Mouse (Mus musculus) hindbrain, postnatal 0 days (tissue): ENCODE data around the gene Trim9. TPM values are rescaled to one million over a fixed set of nuclear protein-coding genes. Genes with fewer than 3 reads are reported as not detected.

Source experiments
- ATAC-seq: fragments of 200-750 bp; cut with Nextera tagmentation; 2 replicates; pipeline ENCODE4 v1.8.0; 2017; ENCODE audit warnings: mild to moderate bottlenecking, moderate TSS enrichment, moderate library complexity
- DNase-seq: peaks from one replicate; pipeline ENCODE4 v3.0.0-alpha.2; 2015; ENCODE audit warnings: low spot score
- H3K27ac ChIP-seq: fragments of 300-500 bp; sonication (generic); 2 replicates; pipeline ENCODE4 v1.5.1; 2014; ENCODE audit warnings: mild to moderate bottlenecking
- H3K27me3 ChIP-seq: fragments of 300-500 bp; sonication (generic); 2 replicates; pipeline ENCODE4 v1.6.1; 2014; ENCODE audit warnings: low read length, mixed read lengths; ENCODE audit not compliant: insufficient read depth
- H3K36me3 ChIP-seq: fragments of 300-500 bp; sonication (generic); 2 replicates; pipeline ENCODE4 v1.6.1; 2014; ENCODE audit warnings: low read length, mixed read lengths; ENCODE audit not compliant: insufficient read depth
- H3K4me1 ChIP-seq: fragments of 300-500 bp; sonication (generic); 2 replicates; pipeline ENCODE4 v1.6.1; 2014; ENCODE audit warnings: antibody characterized with exemption, low read length, mixed read lengths; ENCODE audit not compliant: insufficient read depth
- H3K4me2 ChIP-seq: fragments of 300-500 bp; sonication (generic); 2 replicates; pipeline ENCODE4 v1.6.1; 2014; ENCODE audit warnings: low read depth, mild to moderate bottlenecking, low read length, moderate library complexity, mixed read lengths
- H3K4me3 ChIP-seq: fragments of 300-500 bp; sonication (generic); 2 replicates; pipeline ENCODE4 v1.5.1; 2014; ENCODE audit warnings: low read length
- H3K9ac ChIP-seq: fragments of 300-500 bp; sonication (generic); replicated peaks from 2 replicates; pipeline ENCODE4 v1.6.1; 2014; ENCODE audit warnings: mild to moderate bottlenecking, low read length, moderate library complexity, mixed read lengths
- H3K9me3 ChIP-seq: fragments of 300-500 bp; sonication (generic); 2 replicates; pipeline ENCODE4 v1.6.1; 2016; ENCODE audit warnings: low read length, mixed read lengths
- CTCF ChIP-seq: IDR thresholded peaks from 2 replicates; pipeline ENCODE4 v1.5.1; 2016; ENCODE audit warnings: antibody characterized with exemption, control low read depth, low read depth
- WGBS: fragments of 180-500 bp; shearing (Covaris S2); extraction: QIAGEN DNeasy Blood & Tissue Kit; methylation state at CpG from one replicate; pipeline ENCODE4 v1.1.7; 2014; 5-methylcytosine and 5-hydroxymethylcytosine counted together
- polyA plus RNA-seq: library from polyadenylated mRNA; unstranded; fragments of >200 nt; fragmentation: Nextera tagmentation; extraction: Ambion mirVana; gene quantifications from 2 replicates; pipeline ENCODE4 v1.2.1, GENCODE M21; 2015
- total RNA-seq: library from RNA; depleted of rRNA; stranded (reverse); fragments of >200 nt; gene quantifications from 2 replicates; pipeline ENCODE4 v1.2.3, GENCODE M21; 2014

The Trim9 gene
- total and polyA plus RNA-seq, 2 experiments from 2014 or later, result 105 to 214 TPM

DNA sequence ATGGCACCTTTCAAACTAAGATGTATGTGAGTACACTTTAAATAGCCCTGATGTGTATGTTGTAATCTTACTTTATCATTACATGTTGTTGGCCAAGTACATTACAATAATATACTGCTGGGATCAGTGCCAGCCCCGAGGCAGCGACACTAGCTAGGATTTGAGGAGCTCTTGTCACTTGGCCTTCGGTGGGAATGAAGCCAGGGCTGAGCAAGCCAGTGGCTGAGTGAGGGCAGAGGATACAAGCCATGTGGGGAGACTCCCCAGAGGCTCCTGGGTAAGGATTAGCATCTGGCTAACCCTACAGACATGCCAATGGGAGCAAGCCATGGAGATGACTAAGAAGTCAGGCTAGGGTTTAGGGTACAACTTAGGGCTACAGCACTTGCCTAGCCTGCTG, 18.4 kb downstream of the Trim9 start:
- H3K9me3 ChIP-seq, result no peaks in the 10 kb centered on the region
- no peaks in the 10 kb centered on the region for H3K36me3 ChIP-seq
- ATAC-seq (no peak), DNase-seq (no peak)
- H3K9ac ChIP-seq, result no peak overlapping the region
- no peak overlapping the region for H3K4me3 ChIP-seq
- WGBS, result 46% methylated on average over 3 of the region's 3 CpGs
- H3K4me1 ChIP-seq, result peaks cover 8% of the 10 kb centered on the region; the same call in 1 of the 2 replicates
- no peak for TF ChIP-seq CTCF
- no peak overlapping the region for H3K4me2 ChIP-seq
- H3K27me3 ChIP-seq, result no peaks in the 10 kb centered on the region
- H3K27ac ChIP-seq, result no peak overlapping the region

DNA sequence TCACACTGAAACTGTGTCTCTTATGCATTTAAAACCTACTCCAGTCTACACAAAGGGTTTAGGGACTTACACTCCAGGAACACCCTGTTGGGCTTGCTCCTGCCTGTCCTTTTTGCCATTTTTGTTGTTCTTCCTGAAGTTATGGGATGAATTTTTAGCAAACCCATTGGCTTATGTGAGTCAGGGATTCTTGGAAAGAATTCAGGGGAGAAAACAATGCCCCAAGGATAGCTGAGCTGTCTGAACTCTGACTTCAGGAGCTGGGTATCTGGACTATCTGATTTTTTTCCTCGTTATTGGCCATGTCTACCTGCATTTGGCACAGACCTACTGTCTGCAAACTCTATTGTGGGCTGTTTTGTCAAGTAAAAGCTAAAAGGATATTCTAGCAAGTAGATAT, 20.5 kb downstream of the Trim9 start:
- H3K9ac ChIP-seq, result no peak overlapping the region
- no peak overlapping the region for H3K27ac ChIP-seq
- no peak for TF ChIP-seq CTCF
- H3K9me3 ChIP-seq, result no peaks in the 10 kb centered on the region
- H3K4me1 ChIP-seq, result peaks cover 8% of the 10 kb centered on the region; the same call in 1 of the 2 replicates
- ATAC-seq, result no peak
- H3K36me3 ChIP-seq, result no peaks in the 10 kb centered on the region
- H3K4me3 ChIP-seq, result no peak overlapping the region
- WGBS, result 70% methylated on average over 1 of the region's 1 CpGs
- H3K27me3 ChIP-seq, result no peaks in the 10 kb centered on the region
- no peak for DNase-seq
- no peak overlapping the region for H3K4me2 ChIP-seq

- Histone ChIP-seq H3K9ac (no peak overlapping the region), H3K27ac (no peak overlapping the region), H3K4me3 (no peak overlapping the region), H3K4me2 (no peak overlapping the region), H3K36me3 (no peaks in the 10 kb centered on the region), H3K27me3 (no peaks in the 10 kb centered on the region), H3K9me3 (no peaks in the 10 kb centered on the region), H3K4me1 (peaks cover 8% of the 10 kb centered on the region; the same call in 1 of the 2 replicates)
- WGBS, result 17% methylated on average over 2 of the region's 2 CpGs
- DNase-seq, result no peak
- no peak for TF ChIP-seq CTCF
- no peak for ATAC-seq
These were observed 21.0 kb downstream of the Trim9 start for GRCm38 (mm10) chr12:70326393-70326792.

DNA sequence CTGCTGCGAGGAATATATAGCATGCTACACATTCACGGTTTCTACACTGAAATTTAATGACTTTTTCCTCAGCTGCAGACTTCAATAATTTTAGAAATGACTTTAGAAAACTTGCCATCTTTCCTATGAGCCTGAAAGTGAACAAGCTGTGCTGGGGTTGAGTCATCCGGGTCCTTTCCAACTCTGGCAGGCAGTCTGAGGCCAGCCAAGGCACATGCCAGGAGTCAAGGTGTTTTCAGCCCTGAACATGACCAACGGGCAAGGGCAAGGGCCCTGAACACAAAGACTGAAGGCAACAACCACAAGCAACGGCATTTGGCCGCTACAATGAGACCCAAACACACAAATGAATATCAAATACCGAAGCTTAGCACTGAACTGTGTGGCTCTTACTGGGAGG, 21.6 kb downstream of the Trim9 start:
- peaks cover 8% of the 10 kb centered on the region; the same call in 1 of the 2 replicates for H3K4me1 ChIP-seq
- no peak overlapping the region for H3K9ac ChIP-seq
- H3K4me3 ChIP-seq, result no peak overlapping the region
- ATAC-seq, result no peak
- H3K27ac ChIP-seq, result no peak overlapping the region
- DNase-seq, result no peak
- H3K27me3 ChIP-seq, result no peaks in the 10 kb centered on the region
- H3K9me3 ChIP-seq, result no peaks in the 10 kb centered on the region
- TF ChIP-seq CTCF, result no peak
- H3K4me2 ChIP-seq, result no peak overlapping the region
- WGBS, result 64% methylated on average over 7 of the region's 7 CpGs
- no peaks in the 10 kb centered on the region for H3K36me3 ChIP-seq

GRCm38 (mm10) chr12:70322790-70323189, 24.6 kb downstream of the Trim9 start:
- H3K27ac ChIP-seq, result no peak overlapping the region
- no peaks in the 10 kb centered on the region for H3K9me3 ChIP-seq
- H3K4me3 ChIP-seq, result no peak overlapping the region
- TF ChIP-seq CTCF, result no peak
- H3K9ac ChIP-seq, result no peak overlapping the region
- ATAC-seq (no peak), DNase-seq (no peak)
- 82% methylated on average over 1 of the region's 1 CpGs for WGBS
- H3K36me3 ChIP-seq, result no peaks in the 10 kb centered on the region
- H3K27me3 ChIP-seq, result no peaks in the 10 kb centered on the region
- peaks cover 8% of the 10 kb centered on the region; the same call in 1 of the 2 replicates for H3K4me1 ChIP-seq
- no peak overlapping the region for H3K4me2 ChIP-seq

GRCm38 (mm10) chr12:70316147-70316546, 31.3 kb downstream of the Trim9 start:
- 24% methylated on average over 9 of the region's 9 CpGs for WGBS

GRCm38 (mm10) chr12:70307881-70308280, 39.5 kb downstream of the Trim9 start:
- Histone ChIP-seq H3K9ac (no peak overlapping the region), H3K4me3 (no peak overlapping the region), H3K4me2 (no peak overlapping the region), H3K4me1 (no peaks in the 10 kb centered on the region; the same call in 1 of the 2 replicates), H3K27ac (no peak overlapping the region), H3K9me3 (no peaks in the 10 kb centered on the region), H3K27me3 (no peaks in the 10 kb centered on the region), H3K36me3 (no peaks in the 10 kb centered on the region)
- no peak for TF ChIP-seq CTCF
- WGBS, result 85% methylated on average over 7 of the region's 7 CpGs
- ATAC-seq (no peak), DNase-seq (no peak)

More at GRCm38 (mm10) chr12:70316147-70316546, 31.3 kb downstream of the Trim9 start:
- H3K4me3 ChIP-seq, result no peak overlapping the region
- no peak for TF ChIP-seq CTCF
- H3K36me3 ChIP-seq, result no peaks in the 10 kb centered on the region
- H3K9me3 ChIP-seq, result no peaks in the 10 kb centered on the region
- no peak overlapping the region for H3K27ac ChIP-seq
- DNase-seq (no peak), ATAC-seq (no peak)
- H3K4me1 ChIP-seq, result 0 out of 2 replicates have a peak, but pooled peaks cover 5% of the 10 kb centered on the region
- H3K9ac ChIP-seq, result no peak overlapping the region
- H3K4me2 ChIP-seq, result no peak overlapping the region
- H3K27me3 ChIP-seq, result no peaks in the 10 kb centered on the region
